Mouse (Mus musculus): ENCODE data around the gene Rprd1b.

Rprd1b gene

DNA sequence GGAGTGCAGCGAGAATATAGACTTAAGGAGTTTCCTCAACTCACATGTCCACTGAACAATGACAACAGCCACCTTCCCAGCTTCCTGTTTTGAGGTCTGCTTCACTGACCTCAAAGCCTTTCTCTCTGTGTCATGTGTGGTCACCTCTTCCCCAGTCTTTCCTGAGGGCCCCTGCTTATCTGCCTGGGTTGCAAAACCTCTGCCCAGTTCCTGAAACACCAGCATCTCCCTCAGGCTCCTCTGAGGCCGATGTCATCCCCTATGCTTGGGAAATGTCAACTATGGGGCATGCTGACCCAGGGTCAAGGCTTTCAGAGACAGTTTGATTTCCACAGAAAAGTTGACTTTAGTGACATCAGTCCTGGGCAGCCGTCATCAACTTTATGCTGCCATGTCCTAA, 147.1 kb downstream of the Rprd1b start:
- DNase-seq (ENCODE audit: low spot score), result no peak

- no peak for DNase-seq (ENCODE audit: low spot score)
Measured at GRCm38 (mm10) chr2:158176763-158177162, 148.5 kb downstream of the Rprd1b start.

DNA sequence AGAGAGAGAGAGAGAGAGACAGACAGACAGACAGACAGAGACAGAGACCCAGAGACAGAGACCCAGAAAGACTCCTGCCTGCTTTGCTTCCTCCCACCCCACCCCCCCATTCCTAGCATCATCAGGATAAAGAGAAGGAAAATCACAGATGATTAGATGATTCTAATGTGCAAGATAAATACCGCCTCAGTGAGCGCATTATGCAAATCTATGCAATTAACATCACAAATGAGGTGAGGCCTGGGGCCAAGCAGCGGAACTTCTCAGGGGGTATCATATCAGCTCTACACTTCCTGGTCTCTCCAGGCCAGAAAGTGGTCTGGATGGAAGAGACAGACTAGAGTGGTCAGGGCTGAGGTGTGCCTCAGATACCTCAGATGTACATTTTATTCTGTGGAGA, 149.3 kb downstream of the Rprd1b start:
- DNase-seq (ENCODE audit: low spot score), result no peak

DNA sequence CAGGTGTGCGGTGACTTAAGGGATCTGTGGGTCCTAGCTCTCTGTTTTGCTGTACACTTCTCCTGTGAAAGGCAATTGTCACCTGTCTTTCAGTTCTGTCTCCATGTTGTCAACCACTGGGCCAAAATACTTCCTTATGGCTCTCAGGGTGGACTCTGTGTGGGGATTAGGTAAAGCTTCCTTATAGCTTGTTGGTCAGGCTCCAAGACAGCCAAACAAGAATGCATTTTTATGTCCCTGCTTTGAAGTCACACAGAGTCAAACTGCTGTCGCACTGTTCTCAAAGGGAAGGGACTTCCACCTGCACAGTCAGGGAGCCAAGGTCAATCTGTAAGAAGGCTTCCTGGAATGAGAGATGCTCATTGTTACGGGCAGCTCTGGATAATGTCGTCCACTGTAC, 149.8 kb downstream of the Rprd1b start:
- DNase-seq (ENCODE audit: low spot score), result no peak

DNA sequence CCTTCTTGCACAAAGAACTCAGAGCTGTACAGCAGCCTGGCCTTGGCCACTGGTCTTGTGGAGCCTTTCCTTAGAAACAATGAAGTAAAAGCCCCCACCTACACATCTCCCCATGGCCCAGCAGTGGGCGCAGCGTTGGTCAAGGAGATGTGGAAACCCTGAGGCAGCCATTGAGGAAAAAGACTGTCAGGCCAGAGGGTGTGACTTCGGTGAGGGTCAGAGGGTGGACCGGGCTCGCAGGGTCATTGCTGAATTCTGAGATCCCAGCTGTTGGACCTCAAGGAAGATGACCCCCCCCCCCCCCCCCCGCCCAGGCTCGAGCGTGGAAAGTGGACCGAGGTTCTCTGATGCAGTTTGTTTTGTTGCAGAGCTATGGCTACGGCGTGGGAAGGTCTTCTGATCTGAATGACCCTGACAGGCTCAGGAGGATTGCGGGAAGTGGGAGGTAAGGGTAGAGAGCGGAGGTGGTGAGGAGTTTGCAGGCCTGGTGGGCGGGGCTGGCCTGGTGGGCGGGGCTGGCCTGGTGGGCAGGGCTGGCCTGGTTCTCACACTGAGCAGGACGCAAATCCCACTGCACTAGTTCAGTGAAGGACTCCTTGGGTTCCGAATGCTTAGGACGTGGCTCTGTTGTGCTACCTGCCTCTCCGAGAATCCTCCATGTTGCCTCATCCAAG, 150.5 kb downstream of the Rprd1b start:
- peak; percentile 72 for DNase-seq (ENCODE audit: low spot score)

DNA sequence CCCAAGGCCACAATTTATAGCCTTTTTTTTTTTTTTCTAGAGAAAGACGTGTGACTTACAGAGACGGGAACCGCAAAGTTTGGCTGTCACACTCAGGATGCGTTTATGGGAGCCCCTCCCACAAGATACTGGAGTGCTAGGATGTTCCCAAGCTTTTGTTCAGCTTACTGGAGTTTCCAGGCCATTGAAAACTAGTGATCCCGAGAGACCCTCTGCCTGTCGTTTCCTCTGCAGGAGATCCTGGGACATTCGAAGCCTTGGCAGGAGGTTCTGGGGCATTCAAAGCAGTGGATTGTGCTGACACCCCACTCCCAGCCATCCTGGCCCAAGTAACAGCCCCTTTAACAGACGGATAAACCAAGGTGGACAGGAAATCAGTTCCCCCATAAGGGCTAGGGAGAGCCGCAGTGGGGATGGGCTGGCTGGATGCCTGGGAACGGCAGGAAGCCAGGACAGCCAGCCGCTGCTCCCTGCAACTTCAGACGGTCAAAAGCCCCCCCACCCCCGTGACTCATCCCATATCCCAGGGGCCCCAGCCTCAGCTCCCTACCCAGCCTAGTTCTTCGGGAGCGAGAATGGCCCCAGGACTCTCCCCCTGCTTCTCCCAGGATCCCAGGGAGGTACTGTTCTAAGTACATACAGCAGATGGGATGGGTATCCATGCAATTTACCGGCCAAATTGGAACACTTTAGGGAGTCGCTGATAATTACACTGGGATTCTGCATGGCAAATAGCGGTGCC, 151.2 kb downstream of the Rprd1b start:
- DNase-seq (ENCODE audit: low spot score), result peak; percentile 60

DNA sequence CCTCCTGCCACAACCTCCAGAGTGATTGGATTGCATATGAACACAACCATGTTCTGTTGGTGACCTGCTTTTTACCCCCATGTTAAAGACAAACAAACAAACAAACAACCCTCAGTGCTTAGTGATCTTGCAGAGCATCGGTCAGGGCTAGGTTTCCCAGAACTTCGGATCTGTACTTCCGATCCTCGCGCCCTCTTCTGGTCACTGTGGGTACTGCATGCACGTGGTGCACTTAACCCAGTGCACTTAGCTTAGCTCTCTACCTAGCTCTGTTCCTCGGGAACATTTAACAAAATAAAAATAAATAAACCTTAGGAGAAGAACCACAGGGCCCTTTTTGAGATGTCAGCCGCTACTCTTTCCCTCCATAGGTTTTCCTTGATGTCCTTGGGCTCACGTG, 152.5 kb downstream of the Rprd1b start:
- DNase-seq (ENCODE audit: low spot score), result no peak
